Comparison of ENCODE assay signal across 16 mouse cellular contexts in the genomic region with DNA sequence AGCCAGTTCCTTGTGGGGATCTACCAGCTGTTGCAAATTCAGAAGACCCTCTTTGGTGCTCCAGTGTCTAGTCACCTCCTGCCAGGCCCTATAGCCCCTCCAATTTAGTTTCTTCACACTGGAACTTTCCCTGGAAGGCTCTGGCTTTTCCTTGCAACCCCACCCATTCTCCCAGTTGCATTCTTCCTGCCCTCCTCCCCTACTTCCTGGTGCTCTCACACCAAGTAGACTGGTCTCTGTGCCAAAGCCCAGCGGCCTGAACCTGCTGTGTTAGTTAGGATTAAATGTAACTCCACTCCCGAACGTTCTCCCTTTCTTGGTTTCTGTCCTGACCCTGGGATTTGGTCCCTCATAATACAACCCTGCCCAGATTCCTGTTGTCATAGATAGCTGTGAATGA. TPM values are rescaled to one million over a fixed set of nuclear protein-coding genes. Genes with fewer than 3 reads are reported as not detected.
DNase-seq lines count a peak whose midpoint lies in the region; ATAC-seq and TF ChIP-seq lines count a peak whose summit lies in the region.
"Had no signal": no experiment of that assay in that cellular context is flagged by ENCODE, and none has a peak within 500 bp of the region (broad histone marks: within the 10 kb centered on the region; RNA-seq: fewer than 3 reads in every experiment).

No protein-coding gene starts in this region.

- H3K36me3 ChIP-seq in heart, embryonic 12.5 days: peaks cover 39% of the 10 kb centered on the region
- peaks cover 31% of the 10 kb centered on the region for H3K36me3 ChIP-seq in kidney, embryonic 15.5 days
- H3K36me3 ChIP-seq in forebrain, embryonic 11.5 days (ENCODE audit: control insufficient read depth, insufficient read depth, low read length): no peaks in the 10 kb centered on the region

- no peak overlapping the region for H3K4me3 ChIP-seq in heart, embryonic 12.5 days
- H3K4me3 ChIP-seq in kidney, embryonic 15.5 days (replicated peaks): no peak overlapping the region
- no peak overlapping the region for H3K4me3 ChIP-seq in lung, adult 2 months (replicated peaks; ENCODE audit: extremely low read depth, low read depth, low read length)
- H3K4me3 ChIP-seq in forebrain, embryonic 11.5 days (ENCODE audit: low read depth, low read length): no peak overlapping the region
- H3K4me3 ChIP-seq: embryonic facial prominence, embryonic 10.5 days; hindbrain, embryonic 13.5 days; limb, embryonic 12.5 days had no signal

- no peak overlapping the region for H3K9ac ChIP-seq in heart, embryonic 12.5 days
- H3K9ac ChIP-seq in kidney, embryonic 15.5 days: no peak overlapping the region
- H3K9ac ChIP-seq in forebrain, embryonic 11.5 days (ENCODE audit: low read length): no peak overlapping the region
- H3K9ac ChIP-seq: hindbrain, embryonic 13.5 days; limb, embryonic 12.5 days had no signal

- no peaks in the 10 kb centered on the region for H3K9me3 ChIP-seq in heart, embryonic 12.5 days (replicated peaks)
- H3K9me3 ChIP-seq in kidney, embryonic 15.5 days (replicated peaks): no peaks in the 10 kb centered on the region
- no peaks in the 10 kb centered on the region for H3K9me3 ChIP-seq in forebrain, embryonic 11.5 days (ENCODE audit: control insufficient read depth, low read length)
- H3K9me3 ChIP-seq: embryonic facial prominence, embryonic 10.5 days; hindbrain, embryonic 13.5 days; limb, embryonic 12.5 days had no signal

- H3K4me2 ChIP-seq in heart, embryonic 12.5 days: no peak overlapping the region
- no peak overlapping the region for H3K4me2 ChIP-seq in kidney, embryonic 15.5 days
- no peak overlapping the region for H3K4me2 ChIP-seq in forebrain, embryonic 11.5 days (ENCODE audit: low read depth, low read length, severe bottlenecking)
- H3K4me2 ChIP-seq: hindbrain, embryonic 13.5 days; limb, embryonic 12.5 days had no signal

- peak overlapping the region; percentile 30; the same call in 1 of the 2 replicates for H3K27ac ChIP-seq in heart, embryonic 12.5 days (ENCODE audit: poor library complexity, severe bottlenecking)
- H3K27ac ChIP-seq in kidney, embryonic 15.5 days: peak overlapping the region; percentile 19
- H3K27ac ChIP-seq in forebrain, embryonic 11.5 days (ENCODE audit: low read depth, low read length): no peak overlapping the region
- H3K27ac ChIP-seq: hindbrain, embryonic 13.5 days had no signal

- DNase-seq in heart, postnatal 36 days: no peak
- DNase-seq in kidney, adult 8-10 months: no peak
- DNase-seq in lung, adult 18-20 months: peak; percentile 55 to 57
- no peak for DNase-seq in lung, adult 2 months
- DNase-seq in forebrain, embryonic 11.5 days (ENCODE audit: low spot score): no peak
- DNase-seq: adrenal gland, adult 2 months; cerebellum, adult 18-20 months; right cerebral cortex, adult 18-20 months; thymus, adult 18-20 months had no signal

- no peaks in the 10 kb centered on the region for H3K27me3 ChIP-seq in heart, embryonic 12.5 days (replicated peaks)
- no peaks in the 10 kb centered on the region for H3K27me3 ChIP-seq in kidney, embryonic 15.5 days
- no peaks in the 10 kb centered on the region for H3K27me3 ChIP-seq in forebrain, embryonic 11.5 days (ENCODE audit: control insufficient read depth, insufficient read depth, low read length)
- H3K27me3 ChIP-seq: hindbrain, embryonic 13.5 days; limb, embryonic 12.5 days had no signal

- H3K4me1 ChIP-seq in heart, embryonic 12.5 days (replicated peaks): peaks cover 18% of the 10 kb centered on the region
- H3K4me1 ChIP-seq in kidney, embryonic 15.5 days: peaks cover 33% of the 10 kb centered on the region
- peaks cover 41% of the 10 kb centered on the region for H3K4me1 ChIP-seq in lung, adult 2 months (ENCODE audit: control insufficient read depth, insufficient read depth, low read length)
- H3K4me1 ChIP-seq in forebrain, embryonic 11.5 days (replicated peaks; ENCODE audit: control insufficient read depth, insufficient read depth, low read length): peaks cover 5% of the 10 kb centered on the region; the same call in 1 of the 2 replicates

- 64% methylated on average over 3 of the region's 3 CpGs for WGBS in heart, embryonic 12.5 days
- 79% methylated on average over 3 of the region's 3 CpGs for WGBS in kidney, embryonic 15.5 days
- WGBS in lung, adult 2 months: 27% methylated on average over 3 of the region's 3 CpGs
- 79% methylated on average over 3 of the region's 3 CpGs for WGBS in forebrain, embryonic 11.5 days

- TF ChIP-seq CTCF in lung, adult 2 months (IDR thresholded peaks at IDR 0.05; ENCODE audit: insufficient read depth, low read length): no peak

- no peak for TF ChIP-seq POLR2A in lung, adult 2 months (IDR thresholded peaks at IDR 0.05; ENCODE audit: borderline replicate concordance, extremely low read depth, low read depth, low read length)

- ATAC-seq in heart, embryonic 12.5 days (ENCODE audit: insufficient number of reproducible peaks, low FRiP score): no peak
- no peak for ATAC-seq in kidney, embryonic 15.5 days (replicated peaks; ENCODE audit: low FRiP score)
- ATAC-seq in monocyte, adult 5-6 weeks (replicated peaks; ENCODE audit: insufficient number of reproducible peaks, low FRiP score, low TSS enrichment, poor library complexity, severe bottlenecking): no peak
- no peak for ATAC-seq in forebrain, embryonic 11.5 days (replicated peaks; ENCODE audit: low FRiP score)
- ATAC-seq: forebrain, embryonic 14.5 days had no signal

- intact Hi-C loops in heart, postnatal 36 days (cut with DNase I): loop anchor here (1.0 kb wide), 1 partner anchor 14 kb away; no protein-coding TSS in a partner anchor

RNA-seq across cellular contexts. Expression of a gene that starts 4.0 kb away (rescaled TPM):
- polyA plus RNA-seq in heart, embryonic 12.5 days (2016; fragmentation: Nextera tagmentation; extraction: Ambion mirVana): 17.3 and 17.5 TPM in 2 replicates
- 10 to 100 TPM; 32.7 to 33.5 TPM for total RNA-seq in heart, postnatal 36 days (2021)
- polyA plus RNA-seq in kidney, embryonic 15.5 days (2015; fragmentation: Nextera tagmentation; extraction: Ambion mirVana): 26.6 and 28.7 TPM in 2 replicates
- 96.6 and 130 TPM in 2 replicates for polyA plus RNA-seq in lung, adult 2 months (2012; rRNA removed)
- 68.4 to 82.5 TPM (median 80.2 TPM) in 3 replicates for total RNA-seq in monocyte, adult 5-6 weeks (2017)
- polyA plus RNA-seq in forebrain, embryonic 11.5 days (2014; fragmentation: Nextera tagmentation; extraction: Ambion mirVana): 20.8 and 24.6 TPM in 2 replicates

RNA-seq across cellular contexts. Expression of a gene that starts 15.5 kb away (rescaled TPM):
- polyA plus RNA-seq in heart, embryonic 12.5 days (2016; fragmentation: Nextera tagmentation; extraction: Ambion mirVana): 72.3 and 76.7 TPM in 2 replicates
- total RNA-seq in heart, postnatal 36 days (2021): 100 to 1,000 TPM; 110 to 122 TPM
- 59.8 and 67.6 TPM in 2 replicates for polyA plus RNA-seq in kidney, embryonic 15.5 days (2015; fragmentation: Nextera tagmentation; extraction: Ambion mirVana)
- polyA plus RNA-seq in lung, adult 2 months (2012; rRNA removed): 216 and 256 TPM in 2 replicates
- total RNA-seq in monocyte, adult 5-6 weeks (2017): 93.0 to 115 TPM (median 97.0 TPM) in 3 replicates
- 13.8 and 15.1 TPM in 2 replicates for polyA plus RNA-seq in forebrain, embryonic 11.5 days (2014; fragmentation: Nextera tagmentation; extraction: Ambion mirVana)

RNA-seq across cellular contexts. Expression of a gene that starts 44.3 kb away (rescaled TPM):
- polyA plus RNA-seq in heart, embryonic 12.5 days (2016; fragmentation: Nextera tagmentation; extraction: Ambion mirVana): 110 and 111 TPM in 2 replicates
- total RNA-seq in heart, postnatal 36 days (2021): 10 to 100 TPM; 78.4 to 84.2 TPM
- polyA plus RNA-seq in kidney, embryonic 15.5 days (2015; fragmentation: Nextera tagmentation; extraction: Ambion mirVana): 119 and 131 TPM in 2 replicates
- 49.5 and 140 TPM in 2 replicates for polyA plus RNA-seq in lung, adult 2 months (2012; rRNA removed)
- total RNA-seq in monocyte, adult 5-6 weeks (2017): 101 to 126 TPM (median 121 TPM) in 3 replicates
- polyA plus RNA-seq in forebrain, embryonic 11.5 days (2014; fragmentation: Nextera tagmentation; extraction: Ambion mirVana): 140 and 143 TPM in 2 replicates

RNA-seq across cellular contexts. Expression of a gene that starts 46.9 kb away (rescaled TPM):
- 75.3 and 80.1 TPM in 2 replicates for polyA plus RNA-seq in heart, embryonic 12.5 days (2016; fragmentation: Nextera tagmentation; extraction: Ambion mirVana)
- 100 to 1,000 TPM; 103 to 112 TPM for total RNA-seq in heart, postnatal 36 days (2021)
- polyA plus RNA-seq in kidney, embryonic 15.5 days (2015; fragmentation: Nextera tagmentation; extraction: Ambion mirVana): 77.6 and 83.5 TPM in 2 replicates
- polyA plus RNA-seq in lung, adult 2 months (2012; rRNA removed): 56.1 and 70.4 TPM in 2 replicates
- total RNA-seq in monocyte, adult 5-6 weeks (2017): 113 to 174 TPM (median 147 TPM) in 3 replicates
- 79.5 and 88.5 TPM in 2 replicates for polyA plus RNA-seq in forebrain, embryonic 11.5 days (2014; fragmentation: Nextera tagmentation; extraction: Ambion mirVana)

Comparison
In these comparisons a context has a peak if more than half of its experiments do, and no peak if none do; other contexts are left out.
1. DNase-seq: peak in lung, adult 18-20 months (2 of 2); none in heart, postnatal 36 days (0 of 2), kidney, adult 8-10 months (0 of 2), lung, adult 2 months (single experiment) and forebrain, embryonic 11.5 days (single experiment).